Mouse (Mus musculus): ENCODE results near the gene Gm5286. TPM values are rescaled to one million over a fixed set of nuclear protein-coding genes. Genes with fewer than 3 reads are reported as not detected.
"Not testable (repeated sequence)": the region's sequence is repeated elsewhere in the genome, so short reads cannot be mapped to it uniquely, and the experiment has no call there.

Gene Gm5286
- polyA plus RNA-seq (2014; fragmentation: Nextera tagmentation; extraction: Ambion mirVana), result not detected in 2 replicates

DNA sequence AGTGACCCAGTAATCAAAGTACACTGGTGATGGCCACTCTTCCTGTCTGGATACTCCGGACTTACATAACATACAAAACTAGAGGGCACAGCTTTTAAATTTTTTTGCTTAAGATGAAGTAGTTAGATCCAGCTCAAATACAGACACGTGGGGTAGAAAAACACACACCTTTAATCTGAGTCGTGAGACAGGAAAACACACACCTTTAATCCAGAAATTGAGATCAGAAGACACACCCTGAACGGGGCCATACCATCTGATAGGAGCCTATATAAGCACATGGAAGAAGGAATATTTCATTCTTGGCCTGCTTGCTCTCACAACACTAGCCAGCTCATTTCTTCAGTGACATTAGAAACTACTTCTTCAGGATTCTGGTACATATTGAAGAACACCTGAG is at the start of gene Gm5286:
TSS of gene Gm5286 (plus strand) at position 301 of the 400 bp plus-strand sequence.
- H3K27me3 ChIP-seq (ENCODE audit: control insufficient read depth, insufficient read depth, low read length); H3K9ac ChIP-seq (ENCODE audit: low read length); ATAC-seq (ENCODE audit: insufficient number of reproducible peaks, insufficient read depth, low FRiP score, low read depth); H3K9me3 ChIP-seq (ENCODE audit: control insufficient read depth, low read length); H3K36me3 ChIP-seq (ENCODE audit: control insufficient read depth, insufficient read depth, low read length); H3K4me1 ChIP-seq (ENCODE audit: control insufficient read depth in 2 of 2, insufficient read depth in 2 of 2, low read length in 2 of 2); H3K4me2 ChIP-seq (ENCODE audit: low read length); H3K4me3 ChIP-seq (ENCODE audit: control insufficient read depth in 1 of 2, insufficient read depth in 1 of 2, low read depth in 1 of 2, low read length in 2 of 2); H3K27ac ChIP-seq (replicated peaks in 1 of 2; ENCODE audit: control insufficient read depth in 1 of 2, insufficient read depth in 1 of 2, low read depth in 2 of 2, low read length in 2 of 2): not testable (repeated sequence)
- WGBS, result 84% methylated on average over 1 of the region's 4 CpGs

DNA sequence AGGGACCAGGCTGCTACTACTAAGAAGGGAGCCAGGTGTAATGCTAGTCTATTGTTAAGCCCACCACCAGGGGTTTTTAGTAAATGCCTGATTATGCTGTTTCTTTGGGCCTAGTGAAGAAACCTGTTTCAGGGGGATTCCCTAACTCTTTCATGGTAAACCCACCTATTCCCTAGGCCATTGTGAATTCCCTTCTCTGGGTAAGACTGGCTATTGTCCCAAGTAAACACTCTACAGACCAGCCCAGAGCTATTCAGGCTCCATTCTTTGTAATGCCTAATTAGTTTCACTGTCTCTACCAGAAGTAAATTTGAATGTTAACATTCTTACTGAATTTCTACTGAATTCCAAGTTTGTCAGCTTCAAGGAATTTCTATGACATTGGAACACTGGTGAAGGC is 29.2 kb upstream of the Gm5286 start:
- not testable (repeated sequence) for H3K4me2 ChIP-seq (ENCODE audit: low read length); H3K36me3 ChIP-seq (ENCODE audit: control insufficient read depth, insufficient read depth, low read length); H3K27me3 ChIP-seq (ENCODE audit: control insufficient read depth, insufficient read depth, low read length); H3K4me1 ChIP-seq (ENCODE audit: control insufficient read depth in 2 of 2, insufficient read depth in 2 of 2, low read length in 2 of 2); H3K9ac ChIP-seq (ENCODE audit: low read length); H3K27ac ChIP-seq (replicated peaks in 1 of 2; ENCODE audit: control insufficient read depth in 1 of 2, insufficient read depth in 1 of 2, low read depth in 2 of 2, low read length in 2 of 2); H3K9me3 ChIP-seq (ENCODE audit: control insufficient read depth, low read length); H3K4me3 ChIP-seq (ENCODE audit: control insufficient read depth in 1 of 2, insufficient read depth in 1 of 2, low read depth in 1 of 2, low read length in 2 of 2); ATAC-seq (ENCODE audit: insufficient number of reproducible peaks, insufficient read depth, low FRiP score, low read depth)

DNA sequence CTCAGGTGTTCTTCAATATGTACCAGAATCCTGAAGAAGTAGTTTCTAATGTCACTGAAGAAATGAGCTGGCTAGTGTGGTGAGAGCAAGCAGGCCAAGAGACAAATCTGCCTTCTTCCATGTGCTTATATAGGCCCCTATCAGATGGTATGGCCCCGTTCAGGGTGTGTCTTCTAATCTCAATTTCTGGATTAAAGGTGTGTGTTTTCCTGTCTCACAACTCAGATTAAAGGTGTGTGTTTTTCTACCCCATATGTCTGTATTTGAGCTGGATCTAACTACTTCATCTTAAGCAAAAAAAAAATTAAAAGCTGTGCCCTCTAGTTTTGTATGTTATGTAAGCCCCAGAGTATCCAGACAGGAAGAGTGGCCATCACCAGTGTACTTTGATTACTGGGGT is 18.4 kb upstream of the Gm5286 start, which contains the start of gene Gm10696:
TSS of gene Gm10696 (minus strand) at position 101 of the 400 bp plus-strand sequence.
- H3K9me3 ChIP-seq (ENCODE audit: control insufficient read depth, low read length); H3K4me3 ChIP-seq (ENCODE audit: control insufficient read depth in 1 of 2, insufficient read depth in 1 of 2, low read depth in 1 of 2, low read length in 2 of 2); H3K27me3 ChIP-seq (ENCODE audit: control insufficient read depth, insufficient read depth, low read length); ATAC-seq (ENCODE audit: insufficient number of reproducible peaks, insufficient read depth, low FRiP score, low read depth); H3K36me3 ChIP-seq (ENCODE audit: control insufficient read depth, insufficient read depth, low read length); H3K4me1 ChIP-seq (ENCODE audit: control insufficient read depth in 2 of 2, insufficient read depth in 2 of 2, low read length in 2 of 2); H3K9ac ChIP-seq (ENCODE audit: low read length); H3K27ac ChIP-seq (replicated peaks in 1 of 2; ENCODE audit: control insufficient read depth in 1 of 2, insufficient read depth in 1 of 2, low read depth in 2 of 2, low read length in 2 of 2); H3K4me2 ChIP-seq (ENCODE audit: low read length): not testable (repeated sequence)
- WGBS, result 81% methylated on average over 1 of the region's 1 CpGs

Other genes starting within 250 kb of the Gm5286 start
- gene Tdpoz5, start 235.4 kb upstream of the Gm5286 start, polyA plus RNA-seq (2014; fragmentation: Nextera tagmentation; extraction: Ambion mirVana), result not detected in 2 replicates
- not detected in 2 replicates for gene Gm9125, start 141.8 kb upstream of the Gm5286 start, polyA plus RNA-seq (2014; fragmentation: Nextera tagmentation; extraction: Ambion mirVana)
- not detected in 2 replicates for gene Gm10697, start 124.1 kb upstream of the Gm5286 start, polyA plus RNA-seq (2014; fragmentation: Nextera tagmentation; extraction: Ambion mirVana)
- gene Gm10696, start 18.5 kb upstream of the Gm5286 start, polyA plus RNA-seq (2014; fragmentation: Nextera tagmentation; extraction: Ambion mirVana), result not detected in 2 replicates
- gene Gm4778, start 67.3 kb downstream of the Gm5286 start, polyA plus RNA-seq (2014; fragmentation: Nextera tagmentation; extraction: Ambion mirVana), result not detected in 2 replicates
- 11.1 and 15.7 TPM in 2 replicates for gene Them4, start 113.4 kb downstream of the Gm5286 start, polyA plus RNA-seq (2014; fragmentation: Nextera tagmentation; extraction: Ambion mirVana)
- gene Them5, start 145.4 kb downstream of the Gm5286 start, polyA plus RNA-seq (2014; fragmentation: Nextera tagmentation; extraction: Ambion mirVana), result not detected in 2 replicates
- gene C2cd4d, start 165.7 kb downstream of the Gm5286 start, polyA plus RNA-seq (2014; fragmentation: Nextera tagmentation; extraction: Ambion mirVana), result 0.53 and 0.89 TPM in 2 replicates
- 7.3 and 8.1 TPM in 2 replicates for gene Rorc, start 176.1 kb downstream of the Gm5286 start, polyA plus RNA-seq (2014; fragmentation: Nextera tagmentation; extraction: Ambion mirVana)
- 0.05 and 0.26 TPM in 2 replicates for gene Lingo4, start 201.8 kb downstream of the Gm5286 start, polyA plus RNA-seq (2014; fragmentation: Nextera tagmentation; extraction: Ambion mirVana)
- gene Tdrkh, start 216.6 kb downstream of the Gm5286 start, polyA plus RNA-seq (2014; fragmentation: Nextera tagmentation; extraction: Ambion mirVana), result 8.8 and 9.0 TPM in 2 replicates
- gene Mrpl9, start 246.6 kb downstream of the Gm5286 start, polyA plus RNA-seq (2014; fragmentation: Nextera tagmentation; extraction: Ambion mirVana), result 64.5 and 64.8 TPM in 2 replicates
- gene Oaz3, start 247.2 kb downstream of the Gm5286 start, polyA plus RNA-seq (2014; fragmentation: Nextera tagmentation; extraction: Ambion mirVana), result 0.27 and 0.53 TPM in 2 replicates